Mouse (Mus musculus) kidney, adult 2 months (tissue): ENCODE measurements around the gene Gtpbp6. TPM values are rescaled to one million over a fixed set of nuclear protein-coding genes. Genes with fewer than 3 reads are reported as not detected.
"Not testable (repeated sequence)": the region's sequence is repeated elsewhere in the genome, so short reads cannot be mapped to it uniquely, and the experiment has no call there.

Experiments used
- DNase-seq: peaks from one replicate; pipeline ENCODE4 v3.0.0; 2021
- H3K27ac ChIP-seq: fragments of 200-500 bp; 2 replicates; pipeline ENCODE4 v1.5.1; 2012; ENCODE audit warnings: low read depth, low read length, control low read depth, inconsistent platforms; ENCODE audit not compliant: insufficient read depth
- H3K27me3 ChIP-seq: fragments of 200-500 bp; replicated peaks from 2 replicates; pipeline ENCODE4 v1.6.1; 2012; ENCODE audit warnings: mild to moderate bottlenecking, moderate library complexity, low read length, inconsistent platforms; ENCODE audit not compliant: control insufficient read depth, insufficient read depth
- H3K36me3 ChIP-seq: fragments of 200-500 bp; 2 replicates; pipeline ENCODE4 v1.6.1; 2012; ENCODE audit warnings: mild to moderate bottlenecking, moderate library complexity, low read length, inconsistent platforms; ENCODE audit not compliant: control insufficient read depth, insufficient read depth
- H3K4me1 ChIP-seq: fragments of 200-500 bp; 2 replicates; pipeline ENCODE4 v1.6.1; 2011; ENCODE audit warnings: low read length; ENCODE audit not compliant: control insufficient read depth, insufficient read depth
- H3K4me3 ChIP-seq: fragments of 200-500 bp; 2 replicates; pipeline ENCODE4 v1.5.1; 2011; ENCODE audit warnings: mild to moderate bottlenecking, low read depth, low read length, control low read depth; ENCODE audit not compliant: insufficient read depth
- CTCF ChIP-seq: fragments of 200-500 bp; conservative IDR thresholded peaks from 2 replicates; pipeline ENCODE4 v1.5.1; 2011; ENCODE audit warnings: low read depth, mild to moderate bottlenecking, control low read depth, low read length, moderate library complexity, mixed read lengths; ENCODE audit not compliant: insufficient read depth, insufficient read length
- POLR2A ChIP-seq: fragments of 200-500 bp; IDR thresholded peaks from one replicate; pipeline ENCODE4 v1.6.1; 2011; ENCODE audit warnings: low read depth, low read length, control low read depth
- WGBS: fragments of 180-500 bp; shearing (Covaris S2); methylation state at CpG from one replicate; pipeline ENCODE4 v1.1.7; 2018; 5-methylcytosine and 5-hydroxymethylcytosine counted together
- polyA plus RNA-seq: library from polyadenylated mRNA; depleted of rRNA; stranded (reverse); fragments of >200 nt; gene quantifications from 2 replicates; pipeline ENCODE4 v1.2.3, GENCODE M21; 2012; rRNA removed

Gene Gtpbp6
- polyA plus RNA-seq, 1 experiment: 50.6 TPM

DNA sequence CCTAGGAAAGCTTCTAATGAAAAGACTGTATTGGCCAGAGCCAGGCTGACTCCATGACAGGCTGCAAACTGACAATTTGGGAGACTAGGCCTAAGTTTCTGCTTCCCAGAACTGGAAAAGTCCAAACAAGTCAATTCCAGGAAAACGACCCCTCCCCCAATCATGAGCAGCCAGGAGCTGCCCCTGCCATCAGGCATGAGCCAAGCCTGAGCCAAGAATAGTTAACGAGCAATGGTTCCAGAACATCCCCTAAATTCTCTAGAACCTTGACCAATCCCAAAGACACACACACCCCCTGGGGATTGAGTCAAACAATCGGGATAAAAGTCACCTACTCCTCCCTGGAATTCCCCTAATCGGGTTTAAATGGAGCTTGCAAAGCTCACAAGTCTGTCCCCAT, 25.0 kb downstream of the Gtpbp6 start:
- no peak overlapping the region for H3K4me3 ChIP-seq
- no peak overlapping the region for H3K27ac ChIP-seq
- TF ChIP-seq CTCF: no peak
- no peak for DNase-seq
- no peaks in the 10 kb centered on the region for H3K36me3 ChIP-seq
- WGBS: 80% methylated on average over 4 of the region's 4 CpGs
- H3K4me1 ChIP-seq: no peaks in the 10 kb centered on the region
- H3K27me3 ChIP-seq: no peaks in the 10 kb centered on the region

DNA sequence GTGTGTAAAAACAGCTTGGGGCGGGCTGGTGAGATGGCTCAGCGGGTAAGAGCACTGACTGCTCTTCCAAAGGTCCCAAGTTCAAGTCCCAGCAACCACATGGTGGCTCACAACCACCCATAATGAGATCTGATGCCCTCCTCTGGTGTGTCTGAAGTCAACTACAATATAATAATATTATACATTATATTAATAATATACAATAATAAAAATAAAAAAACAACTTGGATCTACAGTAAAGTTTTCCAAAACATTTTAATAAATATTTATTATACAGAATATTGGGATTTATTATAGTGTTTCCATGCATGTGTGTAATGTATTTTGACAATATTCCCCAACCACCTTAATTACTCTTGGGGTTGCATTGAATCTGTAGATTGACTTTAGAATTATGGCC, 35.6 kb downstream of the Gtpbp6 start, which contains the start of gene Gm17655:
Gene Gm17655, minus strand, starts transcription at position 101 of the 400 bp plus-strand sequence.
- DNase-seq, H3K4me1 ChIP-seq, H3K4me3 ChIP-seq, H3K36me3 ChIP-seq, H3K27ac ChIP-seq, H3K27me3 ChIP-seq: not testable (repeated sequence)
- WGBS: 84% methylated on average over 2 of the region's 2 CpGs

DNA sequence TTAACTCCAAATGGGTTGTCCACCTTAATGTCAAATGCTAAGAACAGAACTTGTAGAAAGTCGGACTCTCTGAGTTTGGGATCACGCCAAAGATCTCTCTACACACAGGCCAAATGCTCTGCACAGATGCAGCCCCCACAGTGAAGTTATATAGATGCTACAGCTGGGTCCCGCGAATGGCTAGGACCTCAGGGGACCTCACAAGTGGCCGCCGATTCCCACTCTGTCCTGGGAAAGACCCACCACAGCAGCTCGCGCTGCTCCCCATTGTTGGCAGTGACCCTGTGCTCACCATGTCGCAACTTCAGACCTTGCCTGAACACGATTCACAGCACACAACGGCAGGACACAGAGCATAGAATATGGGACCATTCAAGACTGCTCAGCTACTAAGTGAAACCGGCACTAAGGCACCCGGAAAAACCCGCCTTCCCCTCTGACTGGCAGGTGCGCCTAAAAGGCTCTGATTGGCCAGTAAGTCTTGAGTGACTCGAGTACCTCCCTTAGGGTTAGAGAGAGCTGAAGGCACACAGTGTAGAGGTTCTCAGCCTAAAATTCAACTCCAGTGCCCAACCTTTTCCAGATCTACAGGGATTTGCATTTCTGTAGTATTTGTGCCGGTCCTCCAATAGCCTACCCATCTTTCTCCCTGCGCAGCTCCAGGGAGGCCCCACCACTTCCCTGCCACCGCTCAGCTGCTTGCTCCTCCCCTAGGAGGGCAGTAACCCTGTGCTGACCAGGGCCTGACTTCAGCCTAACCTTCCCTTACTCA, 50.2 kb downstream of the Gtpbp6 start:
- peak; percentile 94 for DNase-seq
- peak overlapping the region; percentile 72 for H3K27ac ChIP-seq
- no peaks in the 10 kb centered on the region for H3K4me1 ChIP-seq

More for the DNA sequence above, 50.2 kb downstream of the Gtpbp6 start:
- Histone ChIP-seq H3K27me3 (no peaks in the 10 kb centered on the region), H3K36me3 (no peaks in the 10 kb centered on the region), H3K4me3 (peak overlapping the region; percentile 78)
- TF ChIP-seq CTCF (no peak), POLR2A (no peak)
- 1% methylated on average over 19 of the region's 19 CpGs for WGBS

Other genes with a start within 250 kb of the Gtpbp6 start
- 1.7 and 18.8 TPM in 2 replicates for gene Gm15446, start 184.8 kb downstream of the Gtpbp6 start, polyA plus RNA-seq
- 3.5 and 4.6 TPM in 2 replicates for gene Zfp932, start 111.7 kb downstream of the Gtpbp6 start, polyA plus RNA-seq
- 0.07 and 0.67 TPM in 2 replicates for gene Gm17655, start 35.7 kb downstream of the Gtpbp6 start, polyA plus RNA-seq
- 0.04 and 0.11 TPM in 2 replicates for gene Gm35315, start 13.8 kb downstream of the Gtpbp6 start, polyA plus RNA-seq
- 1.8 and 2.9 TPM in 2 replicates for gene Plcxd1, start 8.2 kb downstream of the Gtpbp6 start, polyA plus RNA-seq
- 0.49 and 0.74 TPM in 2 replicates for gene Zfp605, start 1.9 kb upstream of the Gtpbp6 start, polyA plus RNA-seq
- gene Chfr, start 27.6 kb upstream of the Gtpbp6 start, polyA plus RNA-seq: 23.2 and 23.5 TPM in 2 replicates
- 7.8 and 8.6 TPM in 2 replicates for gene Golga3, start 68.5 kb upstream of the Gtpbp6 start, polyA plus RNA-seq
- 7.5 and 8.6 TPM in 2 replicates for gene Ankle2, start 122.8 kb upstream of the Gtpbp6 start, polyA plus RNA-seq
- gene Pgam5, start 161.7 kb upstream of the Gtpbp6 start, polyA plus RNA-seq: 17.0 and 18.1 TPM in 2 replicates
- 73.1 and 83.7 TPM in 2 replicates for gene Pxmp2, start 178.0 kb upstream of the Gtpbp6 start, polyA plus RNA-seq
- gene Pole, start 178.1 kb upstream of the Gtpbp6 start, polyA plus RNA-seq: 1.7 and 2.0 TPM in 2 replicates
- gene P2rx2, start 235.0 kb upstream of the Gtpbp6 start, polyA plus RNA-seq: 0.59 and 0.90 TPM in 2 replicates
- gene Lrcol1, start 236.5 kb upstream of the Gtpbp6 start, polyA plus RNA-seq: not detected in 2 replicates